Mouse (Mus musculus) splenic B cell, adult 2 months (primary cell): ENCODE data around the gene Lrrd1.
A peak's percentile ranks its signal among the peaks of the same experiment; 100 is the strongest.
"Not testable (repeated sequence)": the region's sequence is repeated elsewhere in the genome, so short reads cannot be mapped to it uniquely, and the experiment has no call there.

Source experiments
- DNase-seq: peaks from one replicate; pipeline ENCODE4 v3.0.0-alpha.2; 2011; ENCODE audit warnings: low read depth, low spot score
- H3K27me3 ChIP-seq: 2 replicates; pipeline ENCODE4 v1.6.1; 2012; ENCODE audit warnings: mild to moderate bottlenecking, low read length, moderate library complexity, mixed read lengths; ENCODE audit not compliant: control insufficient read depth, poor library complexity, insufficient read depth, severe bottlenecking
- H3K36me3 ChIP-seq: 2 replicates; pipeline ENCODE4 v1.6.1; 2012; ENCODE audit warnings: mild to moderate bottlenecking, low read length, moderate library complexity, mixed read lengths; ENCODE audit not compliant: control insufficient read depth, poor library complexity, insufficient read depth, severe bottlenecking

The Lrrd1 gene

DNA sequence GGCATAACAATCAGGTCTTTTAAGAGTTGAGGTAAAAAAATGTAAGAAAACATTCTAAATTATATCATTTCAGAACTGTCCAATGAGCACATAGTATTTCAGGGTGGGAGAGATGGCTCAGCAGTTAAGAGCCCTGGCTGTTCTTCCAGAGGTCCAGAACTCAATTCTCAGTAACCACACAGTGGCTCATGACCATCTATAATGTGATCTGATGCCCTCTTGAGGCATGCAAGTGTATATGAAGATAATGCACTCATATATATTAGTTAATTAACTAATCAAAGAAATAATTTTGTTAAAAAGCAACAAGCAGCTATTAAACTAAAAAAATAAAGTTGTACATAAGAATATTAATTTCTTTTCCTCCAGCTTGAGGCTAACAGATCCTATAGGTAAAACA lies 44.2 kb downstream of the Lrrd1 start:
- peak; percentile 20 for DNase-seq
- Histone ChIP-seq H3K27me3 (no peaks in the 10 kb centered on the region), H3K36me3 (no peaks in the 10 kb centered on the region)

- not testable (repeated sequence) for H3K27me3 ChIP-seq, H3K36me3 ChIP-seq
- peak; percentile 48 for DNase-seq
Observed at GRCm38 (mm10) chr5:3893459-3894293, 48.7 kb downstream of the Lrrd1 start, which contains the start of gene Mterf1a. Gene Mterf1a (minus strand): TSS chr5:3893933.

DNA sequence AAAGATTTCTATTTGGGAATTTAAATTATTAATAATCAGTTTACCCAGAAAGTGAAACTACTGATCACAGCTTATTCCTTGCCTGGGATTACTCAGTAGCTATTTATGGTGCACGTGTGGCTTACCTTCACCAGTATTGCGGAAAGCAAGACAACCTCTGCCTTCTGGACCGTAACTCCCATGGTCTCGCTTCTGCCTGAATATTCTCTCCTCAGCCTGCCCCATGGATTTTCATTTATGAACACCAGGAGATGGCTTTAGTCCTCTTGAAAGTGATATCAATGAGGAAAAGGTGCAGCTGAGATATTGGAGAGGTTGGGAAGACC lies 49.3 kb downstream of the Lrrd1 start:
- H3K27me3 ChIP-seq, H3K36me3 ChIP-seq, DNase-seq: not testable (repeated sequence)

GRCm38 (mm10) chr5:3905471-3905870 lies 60.5 kb downstream of the Lrrd1 start:
- no peaks in the 10 kb centered on the region for H3K36me3 ChIP-seq
- no peaks in the 10 kb centered on the region for H3K27me3 ChIP-seq

More at GRCm38 (mm10) chr5:3905471-3905870, 60.5 kb downstream of the Lrrd1 start:
- DNase-seq = no peak
